Mouse (Mus musculus) thymus, adult 2 months (tissue): ENCODE results near the gene Hnrnpul1.

Experiments used
- CTCF ChIP-seq: fragments of 200-500 bp; IDR thresholded peaks from 2 replicates; pipeline ENCODE4 v1.5.1; 2012; ENCODE audit warnings: mild to moderate bottlenecking, control low read depth, low read length, moderate library complexity, borderline replicate concordance; ENCODE audit not compliant: control insufficient read depth, poor library complexity, insufficient read depth; ENCODE audit errors: extremely low read depth
- POLR2A ChIP-seq: fragments of 200-500 bp; IDR thresholded peaks from 2 replicates; pipeline ENCODE4 v1.6.1; 2012; ENCODE audit warnings: mild to moderate bottlenecking, low read length, control low read depth, moderate library complexity; ENCODE audit not compliant: control insufficient read depth, poor library complexity, insufficient read depth; ENCODE audit errors: extremely low read depth

DNA sequence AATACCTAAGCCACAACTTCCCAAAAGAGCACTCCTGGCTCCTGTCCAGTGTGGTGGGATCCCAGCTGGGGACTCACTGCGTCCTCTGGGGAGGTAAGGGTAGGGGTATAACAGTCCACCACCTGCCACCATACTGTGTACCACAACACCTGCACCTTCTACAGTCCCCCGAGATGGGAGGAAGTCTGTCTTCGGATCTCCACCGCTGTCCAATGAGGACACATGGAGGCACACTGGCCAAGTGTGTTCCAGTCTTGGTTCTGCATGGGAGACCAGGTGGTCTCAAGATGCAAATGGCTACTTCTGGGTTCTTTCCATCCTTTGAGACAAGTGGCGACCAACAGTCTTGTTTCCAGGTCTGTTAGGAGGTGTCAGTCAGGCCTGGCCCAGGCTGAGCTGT is 43.4 kb downstream of the Hnrnpul1 start:
- no peak for TF ChIP-seq CTCF
- no peak for TF ChIP-seq POLR2A
